Mouse (Mus musculus): ENCODE results near the gene Ubc. TPM values are rescaled to one million over a fixed set of nuclear protein-coding genes. Genes with fewer than 3 reads are reported as not detected.

Ubc gene
- polyA plus RNA-seq, 1 experiment from 2014 or later = 967 TPM

Other genes starting within 250 kb of the Ubc start
- 15.7 and 17.8 TPM in 2 replicates for gene Ncor2, start 211.0 kb downstream of the Ubc start, polyA plus RNA-seq (2016; fragmentation: Nextera tagmentation; extraction: Ambion mirVana)
- 51.3 and 54.5 TPM in 2 replicates for gene Scarb1, start 49.1 kb downstream of the Ubc start, polyA plus RNA-seq (2016; fragmentation: Nextera tagmentation; extraction: Ambion mirVana)
- gene Gm10382, start 880 bp downstream of the Ubc start, polyA plus RNA-seq (2016; fragmentation: Nextera tagmentation; extraction: Ambion mirVana) = 0.21 and 0.38 TPM in 2 replicates
- gene Dhx37, start 43.9 kb upstream of the Ubc start, polyA plus RNA-seq (2016; fragmentation: Nextera tagmentation; extraction: Ambion mirVana) = 21.4 and 22.2 TPM in 2 replicates
- 56.5 and 57.6 TPM in 2 replicates for gene Bri3bp, start 51.4 kb upstream of the Ubc start, polyA plus RNA-seq (2016; fragmentation: Nextera tagmentation; extraction: Ambion mirVana)
- gene Aacs, start 85.6 kb upstream of the Ubc start, polyA plus RNA-seq (2016; fragmentation: Nextera tagmentation; extraction: Ambion mirVana) = 58.5 and 58.6 TPM in 2 replicates
- gene Tmem132b, start 141.6 kb upstream of the Ubc start, polyA plus RNA-seq (2016; fragmentation: Nextera tagmentation; extraction: Ambion mirVana) = 0.20 and 0.27 TPM in 2 replicates